Mouse (Mus musculus): ENCODE measurements around the gene Rtl5. TPM values are rescaled to one million over a fixed set of nuclear protein-coding genes. Genes with fewer than 3 reads are reported as not detected.

Gene Rtl5
- total RNA-seq, 2 experiments from 2014 or later = 14.7 to 16.1 TPM

DNA sequence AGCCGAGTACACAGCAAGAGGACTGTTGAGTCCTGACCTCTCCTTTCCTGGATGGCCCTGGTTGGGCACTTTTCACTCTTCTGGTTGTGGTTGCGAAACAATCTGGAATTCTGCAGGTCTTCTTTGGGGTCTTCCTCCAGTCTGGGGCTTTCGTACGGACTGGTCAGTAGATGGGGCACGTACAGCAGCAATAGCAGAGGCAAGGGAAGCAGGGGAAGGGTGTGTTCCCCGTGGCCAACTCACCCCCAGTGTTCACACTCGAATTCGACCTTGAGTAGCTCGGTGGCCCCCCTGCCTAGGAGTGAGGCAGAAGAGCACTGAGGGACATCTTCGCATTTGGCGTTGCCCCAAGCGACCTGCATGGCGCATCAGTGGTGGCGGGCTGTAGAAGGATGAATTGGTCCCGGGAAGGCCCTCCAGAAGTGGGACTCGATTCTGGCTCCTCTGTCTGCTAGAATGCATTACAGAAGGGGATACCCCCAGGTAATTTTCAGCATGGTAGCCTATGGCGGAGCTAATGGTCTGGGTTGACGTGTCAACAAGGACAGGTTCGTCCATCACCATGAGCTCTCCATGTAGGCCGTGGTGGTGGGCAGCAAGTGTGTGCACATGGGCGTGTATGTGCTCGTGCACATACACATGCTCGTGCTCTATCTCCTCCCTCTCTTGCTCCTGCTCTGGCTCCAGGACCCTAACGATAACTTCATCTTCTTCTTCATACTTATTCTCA, 2.1 kb downstream of the Rtl5 start:
- no peak for DNase-seq (ENCODE audit: low spot score in 2 of 2)

DNA sequence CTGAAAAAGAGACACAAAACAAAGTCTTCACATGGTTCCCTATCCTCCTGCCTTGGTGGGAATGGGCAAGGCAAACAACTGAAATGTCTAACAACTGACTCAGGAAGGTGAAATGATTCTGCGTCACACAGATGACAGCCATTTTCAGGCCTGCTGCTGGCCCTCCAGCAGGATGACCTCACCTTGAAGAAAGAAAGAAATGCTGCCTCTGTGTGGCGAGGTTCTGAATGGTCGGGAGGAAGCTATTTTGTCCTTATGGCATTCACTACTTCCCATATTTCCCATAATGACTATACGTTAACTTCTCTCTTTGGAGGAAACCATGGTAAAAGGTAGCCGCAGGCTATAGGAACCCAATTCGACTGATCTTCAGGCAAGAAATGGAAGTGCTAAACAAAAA, 4.0 kb downstream of the Rtl5 start:
- DNase-seq (ENCODE audit: low spot score in 2 of 2) = no peak

DNA sequence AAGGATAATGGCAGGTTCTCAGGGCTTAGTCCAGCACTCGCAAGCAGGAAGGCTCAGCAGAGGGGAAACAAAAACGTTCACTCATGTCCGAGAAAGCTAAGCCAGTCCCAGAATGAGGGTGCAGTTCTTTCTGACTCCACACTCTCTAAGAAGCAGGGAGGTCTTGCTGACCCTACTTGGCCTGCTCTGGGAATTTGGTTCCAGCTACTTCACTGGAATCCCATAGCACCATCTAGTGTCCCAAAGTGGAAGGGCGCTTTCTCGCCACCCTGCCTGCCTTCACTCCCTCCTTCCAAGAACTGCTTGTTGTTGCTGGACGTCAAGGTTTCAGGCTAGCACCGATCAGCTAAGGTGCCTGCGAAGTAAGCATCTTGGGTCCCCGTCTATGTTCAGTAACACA, 5.0 kb downstream of the Rtl5 start:
- DNase-seq (ENCODE audit: low spot score in 2 of 2) = peak in 1 of 2 experiments; percentile 8

DNA sequence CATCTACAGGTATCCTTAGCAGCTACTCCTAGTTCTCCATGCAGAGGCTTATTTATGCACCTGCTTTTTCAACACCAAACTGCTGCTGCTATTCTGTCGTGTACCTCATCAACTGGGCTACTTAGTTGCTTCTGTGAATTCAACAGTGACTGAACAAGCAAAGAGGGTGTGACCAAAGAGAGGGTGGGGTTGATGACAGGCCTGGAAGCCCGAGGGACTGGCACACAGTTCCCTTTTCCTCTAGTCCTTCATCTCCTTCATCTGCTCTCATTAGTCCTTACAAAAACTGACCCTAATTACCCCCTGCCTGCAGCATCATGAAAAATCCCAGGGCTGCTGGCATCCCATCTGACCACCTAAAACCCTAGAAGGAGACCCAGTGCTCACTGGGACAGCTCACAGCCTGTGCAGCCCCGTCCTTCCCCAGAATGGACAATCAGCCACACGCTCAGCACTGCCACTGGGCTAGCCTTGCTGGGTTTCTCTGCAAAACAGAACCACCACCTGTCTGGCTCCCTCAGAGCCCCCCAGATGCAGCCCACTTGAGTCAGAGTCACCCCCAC, 5.8 kb downstream of the Rtl5 start:
- no peak for DNase-seq (ENCODE audit: low spot score in 2 of 2)

DNA sequence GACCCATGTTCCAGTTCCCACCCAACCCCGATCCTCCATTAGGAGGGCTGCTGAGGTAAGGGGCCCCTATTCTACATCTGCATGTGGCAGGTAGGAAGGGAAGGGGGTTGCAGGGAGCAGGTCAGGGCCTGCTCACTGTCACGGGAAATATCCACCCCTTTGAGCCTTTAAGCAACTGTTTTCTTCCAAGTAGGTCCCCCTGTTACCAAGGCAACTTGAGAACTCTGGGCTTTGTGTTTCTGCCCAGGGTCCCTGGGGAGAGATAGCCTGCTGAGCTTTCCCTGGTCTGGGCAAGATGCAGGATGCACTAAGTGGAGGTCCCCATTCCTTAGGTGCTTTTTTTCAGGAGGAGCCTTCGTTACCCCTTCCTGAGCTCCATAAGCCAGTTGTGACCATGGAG, 7.0 kb downstream of the Rtl5 start:
- no peak for DNase-seq (ENCODE audit: low spot score in 2 of 2)

DNA sequence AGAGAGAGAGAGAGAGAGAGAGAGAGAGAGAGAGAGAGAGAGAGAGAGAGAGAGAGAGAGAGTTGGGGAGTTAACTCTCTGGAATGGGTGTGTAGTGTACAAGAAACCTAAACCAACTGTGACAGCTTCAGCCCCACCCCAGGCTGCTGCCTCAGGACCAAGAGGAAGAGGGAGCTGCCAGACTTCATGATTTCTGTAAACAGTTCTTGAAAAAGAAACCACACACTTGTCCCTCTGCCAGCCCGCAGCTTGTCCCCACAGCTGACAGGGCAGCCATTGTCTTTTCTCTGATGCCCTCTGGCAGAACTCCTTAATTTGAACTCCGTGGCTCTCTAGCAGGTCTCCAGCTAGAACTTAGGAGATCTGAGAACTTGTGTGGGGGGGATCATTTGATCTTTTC, 10.2 kb downstream of the Rtl5 start:
- DNase-seq (ENCODE audit: low spot score in 2 of 2) = no peak

DNA sequence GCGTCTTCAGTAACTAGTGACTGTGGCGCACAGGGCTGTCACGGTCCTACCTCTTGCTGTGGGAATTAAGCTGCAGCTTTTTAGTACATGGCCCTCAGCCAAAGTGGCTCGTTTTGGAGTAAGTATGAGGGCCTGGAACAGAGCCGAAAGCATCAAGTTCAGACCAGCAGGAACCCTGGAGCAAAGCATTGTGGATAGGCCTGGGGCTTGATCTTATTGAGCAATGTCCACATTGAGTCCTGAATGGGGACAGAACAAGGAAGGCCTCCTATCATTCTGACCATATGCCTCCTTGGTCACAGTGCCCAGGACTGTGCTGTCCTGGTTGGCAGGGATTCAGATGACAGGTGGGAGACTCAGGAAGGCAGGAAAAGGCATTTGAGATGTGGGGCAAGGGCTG, 10.9 kb downstream of the Rtl5 start:
- no peak for DNase-seq (ENCODE audit: low spot score in 2 of 2)

DNA sequence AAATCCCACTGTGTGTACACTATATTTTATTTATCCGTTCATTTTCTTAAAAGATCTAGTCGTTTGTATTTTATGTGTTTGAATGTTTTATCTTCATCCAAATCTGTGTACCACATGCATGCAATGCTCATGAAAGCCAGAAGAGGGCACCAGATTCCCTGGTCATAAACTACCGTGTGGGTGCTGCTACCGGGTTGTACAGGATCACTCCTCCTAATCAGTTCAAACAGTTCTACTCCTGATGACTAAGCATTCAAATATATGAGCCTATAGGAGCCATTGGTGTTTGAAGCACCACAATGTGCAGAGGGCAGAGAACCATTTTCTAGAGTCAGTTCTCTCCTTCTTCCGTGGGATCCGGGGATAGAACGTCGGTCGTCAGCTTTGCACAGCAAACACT, 11.7 kb downstream of the Rtl5 start:
- no peak for DNase-seq (ENCODE audit: low spot score in 2 of 2)

DNA sequence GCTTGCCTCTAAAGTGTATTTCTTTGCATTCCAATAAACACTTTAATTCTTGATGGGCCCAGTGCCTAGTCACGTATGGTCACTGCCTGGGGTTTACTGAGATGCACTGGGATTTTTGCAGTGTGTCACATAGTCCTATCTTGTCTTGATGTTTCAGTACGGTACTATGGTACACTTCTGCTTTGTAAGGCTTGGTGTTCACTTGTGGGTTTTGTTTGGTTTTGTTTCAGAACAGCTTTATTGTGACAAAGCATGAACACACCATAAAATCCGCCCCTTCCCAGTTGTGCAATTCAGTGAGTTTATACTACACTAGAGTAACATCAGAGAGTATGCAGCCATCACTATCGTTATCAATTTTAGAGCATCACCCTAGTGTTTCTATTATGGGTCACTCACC, 17.1 kb downstream of the Rtl5 start:
- DNase-seq (ENCODE audit: low spot score in 2 of 2) = no peak

DNA sequence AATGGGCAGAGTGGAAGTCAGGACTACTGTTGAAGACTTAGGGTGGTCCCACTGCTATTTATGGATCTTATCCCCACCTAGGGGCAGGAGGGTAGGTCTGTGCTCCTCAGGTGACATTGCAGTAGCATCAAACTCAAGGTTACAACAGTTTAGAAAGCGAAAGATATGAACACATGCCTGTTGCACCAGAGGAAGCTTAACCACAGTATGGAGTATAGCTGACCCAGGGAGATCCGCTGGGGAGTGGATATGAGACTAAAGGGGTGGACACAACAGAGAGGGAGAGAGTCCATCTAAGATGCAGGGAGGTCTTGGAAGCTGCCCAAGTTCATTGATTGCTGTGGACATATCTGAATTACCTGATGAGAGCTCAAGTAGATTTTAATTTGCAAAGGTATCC, 17.7 kb downstream of the Rtl5 start:
- no peak for DNase-seq (ENCODE audit: low spot score in 2 of 2)

DNA sequence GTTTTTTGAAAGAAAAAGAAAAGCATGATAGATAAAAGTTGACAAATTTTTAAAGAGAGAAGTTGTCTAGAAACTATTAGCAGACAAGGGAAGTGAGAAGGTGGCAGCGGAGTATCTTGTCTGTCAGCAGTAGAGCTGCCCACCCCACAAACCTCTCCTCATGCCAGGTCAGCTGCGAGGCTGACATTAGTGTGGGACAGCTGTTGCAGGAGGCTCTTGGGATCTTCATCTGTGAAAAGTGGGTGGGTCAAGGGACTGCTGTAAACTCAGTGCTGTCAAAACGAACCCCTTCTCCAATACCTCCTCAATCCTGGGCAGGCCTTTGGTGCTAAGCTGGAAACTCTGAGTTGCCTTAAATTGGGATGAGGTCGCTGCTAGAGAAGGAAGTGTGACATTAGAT, 19.9 kb downstream of the Rtl5 start:
- DNase-seq (ENCODE audit: low spot score in 2 of 2) = no peak

DNA sequence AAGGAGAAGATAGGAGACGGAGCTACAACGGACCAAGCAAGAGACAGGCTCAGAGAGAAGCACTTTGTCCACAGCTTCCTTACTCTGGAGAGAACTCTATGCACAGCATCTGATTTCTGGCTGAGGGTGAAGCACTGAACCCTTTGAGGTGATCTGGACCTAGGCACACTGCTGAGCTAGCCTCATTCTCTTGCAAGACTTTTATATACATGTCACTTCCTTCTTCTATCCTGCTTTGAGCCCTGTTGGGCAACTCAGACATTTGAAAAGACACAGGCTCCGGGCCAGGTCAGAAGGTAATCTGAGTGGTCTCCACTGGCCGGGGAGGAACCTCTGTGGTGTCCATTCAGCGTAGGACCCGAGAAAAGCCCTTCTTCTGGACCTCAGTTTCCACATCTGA, 20.6 kb downstream of the Rtl5 start:
- no peak for DNase-seq (ENCODE audit: low spot score in 2 of 2)

DNA sequence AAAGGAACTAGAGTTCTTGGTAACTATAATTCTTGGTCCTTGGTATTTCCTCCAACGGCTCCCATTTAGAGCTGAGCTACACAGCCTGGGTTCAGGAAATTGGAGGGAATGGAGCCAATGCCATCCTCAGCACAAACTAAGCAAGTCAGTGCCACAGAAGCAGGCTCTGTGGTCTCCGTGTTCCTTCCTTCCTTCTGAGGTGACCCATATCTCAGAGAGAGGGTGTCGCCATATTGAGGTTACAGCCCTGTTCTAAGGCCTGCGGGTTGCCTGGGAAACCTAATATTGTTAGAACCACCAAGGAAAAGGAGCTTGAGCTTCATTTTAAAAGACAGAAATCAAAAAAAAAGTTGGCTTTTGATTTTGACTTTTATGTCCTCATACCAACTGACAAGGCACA, 28.7 kb downstream of the Rtl5 start:
- DNase-seq (ENCODE audit: low spot score in 2 of 2) = no peak

DNA sequence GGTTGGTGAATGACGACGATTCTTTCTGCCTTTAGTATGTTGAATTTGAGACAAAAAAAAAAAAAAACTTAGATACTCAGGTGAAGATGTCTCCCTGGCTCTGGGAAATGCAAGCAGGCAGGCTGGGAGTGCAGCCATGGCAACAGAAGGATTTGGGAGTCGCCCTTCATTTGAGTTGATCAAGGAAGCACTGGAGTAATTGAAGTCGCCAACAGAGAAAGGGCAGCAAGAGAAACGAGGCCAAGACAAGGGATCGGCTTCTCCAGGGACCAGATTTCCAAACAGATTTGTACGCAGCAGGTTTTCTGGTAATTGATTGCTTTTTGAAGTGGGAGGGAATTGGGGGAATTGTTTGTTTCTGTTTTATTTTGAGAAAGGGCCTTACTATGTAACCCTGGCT, 29.5 kb downstream of the Rtl5 start:
- no peak for DNase-seq (ENCODE audit: low spot score in 2 of 2)

DNA sequence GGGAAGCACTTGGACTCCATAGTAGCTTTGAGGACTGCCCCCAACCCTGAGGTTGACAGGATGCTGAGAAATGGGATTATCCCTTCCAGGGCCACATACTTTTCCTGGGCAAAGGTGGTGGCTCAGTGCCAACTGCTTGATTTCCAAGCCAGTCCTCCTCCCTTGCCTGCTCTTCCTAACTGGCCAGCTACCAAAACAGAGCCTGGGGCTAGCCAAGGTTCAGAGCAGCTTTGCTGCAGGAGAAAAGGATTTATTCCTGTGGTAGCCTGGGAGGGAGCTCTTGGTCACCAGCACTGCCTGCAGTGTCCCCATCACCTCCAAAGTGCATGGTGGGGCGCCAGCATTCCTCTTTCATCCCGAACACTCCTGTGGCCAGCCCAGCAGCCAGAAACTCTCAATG, 33.6 kb downstream of the Rtl5 start:
- DNase-seq (ENCODE audit: low spot score in 2 of 2) = no peak

DNA sequence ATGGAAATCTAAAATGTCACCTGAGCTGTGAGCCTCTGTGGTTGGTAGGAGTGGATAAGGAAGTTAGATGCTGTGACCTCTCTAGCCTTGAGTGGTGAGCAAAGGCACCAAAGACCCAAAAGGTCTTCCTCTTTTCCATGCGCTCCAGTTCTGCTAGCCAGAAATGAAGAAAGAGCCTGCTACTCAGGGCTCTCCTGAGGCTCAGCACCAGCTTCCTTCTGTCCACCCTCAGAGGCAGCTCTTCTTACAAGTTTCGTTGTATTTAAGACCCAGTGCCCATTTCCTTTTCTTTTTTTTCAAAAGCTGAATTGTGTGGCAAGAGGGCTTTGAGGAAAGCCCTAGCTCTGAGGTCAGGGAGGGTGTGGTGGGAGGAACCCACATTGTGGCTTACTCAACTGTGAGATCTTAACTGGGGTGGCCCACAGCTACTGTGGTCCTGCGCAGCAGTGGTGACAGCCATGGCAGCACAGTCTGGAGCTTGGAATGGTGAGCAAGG, 34.2 kb downstream of the Rtl5 start:
- DNase-seq (ENCODE audit: low spot score in 2 of 2) = no peak

DNA sequence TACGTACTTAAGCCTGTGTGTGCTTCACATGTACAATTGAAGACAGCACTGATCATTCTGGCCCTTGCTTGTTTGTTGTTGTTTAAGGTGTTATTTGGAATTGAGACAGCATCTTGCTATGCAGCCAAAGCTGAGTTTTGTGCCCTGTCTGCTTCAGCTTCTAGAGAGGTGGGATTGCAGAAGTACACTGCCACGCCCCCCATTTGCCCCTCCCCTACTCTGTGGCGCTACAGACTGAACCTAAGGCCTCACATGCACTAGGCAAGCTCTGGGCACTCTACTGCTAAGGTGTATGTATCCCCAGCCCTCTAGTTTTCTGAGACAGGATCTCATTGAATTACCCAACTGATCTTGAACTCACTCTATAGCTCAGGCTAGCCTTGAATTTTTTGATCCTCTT, 35.4 kb downstream of the Rtl5 start:
- no peak for DNase-seq (ENCODE audit: low spot score in 2 of 2)

DNA sequence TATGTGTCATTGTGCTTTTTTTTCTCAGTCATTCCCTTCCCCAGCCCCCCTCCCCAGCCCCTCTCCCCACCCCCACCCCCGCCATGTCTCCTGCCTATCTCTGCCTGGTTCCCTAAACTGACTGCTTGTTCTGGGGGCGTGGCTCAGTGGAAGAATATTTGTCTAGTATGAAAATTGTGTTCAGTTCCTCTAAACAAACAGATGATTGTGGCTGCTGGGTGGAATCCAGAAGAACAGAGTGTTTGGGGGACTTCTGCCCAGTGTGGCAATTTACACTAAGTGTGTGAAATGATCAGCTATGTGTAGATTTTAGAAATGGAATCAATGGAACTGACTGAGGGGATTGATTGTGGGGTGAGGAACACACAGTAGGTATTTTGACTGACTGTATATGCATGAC, 37.5 kb downstream of the Rtl5 start:
- no peak for DNase-seq (ENCODE audit: low spot score in 2 of 2)

DNA sequence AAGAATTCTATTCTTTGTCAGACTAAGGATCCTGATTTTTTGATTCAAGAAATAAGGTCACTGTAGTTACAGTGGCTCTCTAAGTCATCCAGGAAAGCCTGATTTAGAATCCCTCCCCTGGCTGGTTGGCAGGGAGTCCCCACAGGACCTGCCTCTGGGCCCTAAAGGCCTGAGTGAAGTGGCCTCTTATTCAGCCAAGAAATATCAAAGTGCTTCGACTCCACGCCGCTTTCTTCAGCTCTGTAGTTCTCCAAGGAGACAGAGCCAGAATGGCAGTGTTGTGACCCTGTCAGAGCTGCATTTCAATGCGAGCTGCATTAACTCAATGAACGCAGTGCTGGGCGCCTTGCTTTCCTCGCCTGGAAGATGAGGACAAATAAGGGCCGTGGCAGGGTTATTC, 38.7 kb downstream of the Rtl5 start:
- no peak for DNase-seq (ENCODE audit: low spot score in 2 of 2)

DNA sequence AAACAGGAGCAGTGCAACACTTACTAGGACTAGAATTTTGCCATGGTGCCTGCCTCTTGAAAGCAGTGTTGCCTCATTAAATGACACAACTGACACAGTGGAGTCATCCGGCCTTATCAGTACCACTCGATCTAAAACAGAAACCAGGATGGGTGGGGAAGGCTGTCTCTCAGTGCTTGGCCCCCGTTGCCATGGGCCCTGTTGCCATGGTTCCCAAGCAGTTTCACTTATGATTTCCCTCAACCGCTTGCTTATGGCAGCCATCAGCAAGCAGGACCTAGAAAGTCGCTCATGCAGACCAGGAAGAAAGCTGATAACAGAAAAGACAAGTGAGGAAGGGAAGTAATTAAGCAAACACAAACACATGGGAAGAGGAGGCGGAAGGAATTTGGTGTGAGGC, 39.3 kb downstream of the Rtl5 start:
- no peak for DNase-seq (ENCODE audit: low spot score in 2 of 2)

DNA sequence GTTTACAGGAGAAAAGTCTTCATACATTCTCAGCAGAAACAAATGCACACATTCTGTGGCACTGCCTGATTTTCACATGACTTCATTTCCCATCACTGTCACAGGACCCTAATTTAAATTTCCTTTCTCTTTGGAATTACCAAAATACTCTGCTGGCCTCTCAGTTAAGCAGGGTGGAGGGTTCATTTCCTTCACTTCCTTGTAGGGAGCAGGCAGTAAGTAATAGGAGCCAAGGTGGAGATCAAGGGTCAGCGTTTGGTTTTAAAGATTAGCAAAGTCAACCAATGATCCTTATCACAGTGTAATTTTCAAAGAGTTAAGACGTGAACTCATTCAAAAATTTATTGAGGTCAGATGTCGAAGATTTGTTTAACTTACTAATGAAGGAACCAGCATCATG, 46.1 kb downstream of the Rtl5 start:
- no peak for DNase-seq (ENCODE audit: low spot score in 2 of 2)

DNA sequence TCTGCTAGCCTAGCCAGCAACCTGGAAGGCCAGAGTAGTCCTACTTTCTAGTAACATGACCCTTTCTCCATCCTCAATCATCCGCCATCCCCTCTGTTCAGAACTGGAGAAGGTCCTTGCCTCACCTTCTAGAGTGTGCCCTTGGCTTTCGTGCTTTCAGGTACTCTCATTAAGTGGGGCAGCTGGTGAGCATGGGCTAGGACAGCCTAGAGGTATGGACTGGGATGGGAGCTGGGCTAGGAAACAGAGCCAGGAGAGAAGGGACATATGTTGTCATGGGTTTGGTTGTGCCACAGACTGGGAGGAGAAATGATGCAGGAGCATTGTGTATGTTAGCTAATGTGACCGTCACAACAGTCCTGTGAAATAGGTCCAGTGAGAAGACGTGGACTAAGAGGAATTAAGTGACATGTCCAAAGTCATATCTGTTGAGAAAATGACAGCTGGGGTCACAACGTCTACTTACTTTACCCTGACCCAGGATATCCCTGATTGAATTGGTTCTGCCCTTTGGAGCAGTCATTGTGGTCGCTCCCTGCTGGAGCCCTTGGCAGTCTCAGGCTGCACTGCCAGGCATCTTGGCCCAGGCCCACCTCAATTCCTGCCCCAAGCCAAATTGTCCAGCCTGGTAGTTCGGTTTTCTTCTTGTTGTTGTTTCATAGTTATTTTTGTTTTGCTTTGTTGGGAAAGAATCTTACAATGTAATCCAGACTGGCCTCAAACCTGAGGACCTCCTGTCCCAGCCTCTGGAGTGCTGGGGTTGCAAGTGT, 51.4 kb downstream of the Rtl5 start:
- no peak for DNase-seq (ENCODE audit: low spot score in 2 of 2)

DNA sequence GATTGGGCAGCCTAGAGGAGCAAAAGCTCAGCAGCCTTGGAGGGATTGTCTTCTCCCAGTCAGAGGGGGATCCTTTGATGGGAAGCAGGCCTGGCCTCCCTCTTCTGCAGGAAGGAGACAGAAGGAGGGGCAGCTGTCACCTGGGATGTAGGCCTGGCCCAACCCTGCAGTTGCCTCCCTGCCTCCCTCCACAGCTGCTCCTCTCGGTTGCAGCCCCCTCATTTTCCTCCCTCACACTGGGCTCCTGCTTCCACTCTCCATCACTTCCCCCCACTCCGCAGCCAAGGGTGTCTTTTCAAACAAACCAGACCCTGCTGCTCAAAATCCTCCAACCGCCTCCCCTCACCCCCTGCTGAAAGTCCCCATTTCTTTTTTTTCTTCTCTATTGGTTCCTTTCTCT, 52.2 kb downstream of the Rtl5 start:
- DNase-seq (ENCODE audit: low spot score in 2 of 2) = no peak
